Mouse (Mus musculus): ENCODE results near the gene Prmt3. TPM values are rescaled to one million over a fixed set of nuclear protein-coding genes. Genes with fewer than 3 reads are reported as not detected.

Gene Prmt3
- polyA plus RNA-seq (2012; ENCODE audit: insufficient read depth, low replicate concordance) = 8.3 and 22.8 TPM in 2 replicates

- Histone ChIP-seq H3K36me3 (replicated peaks; ENCODE audit: low read length) (peaks cover 68% of the 10 kb centered on the region), H3K9me3 (no peaks in the 10 kb centered on the region), H3K27me3 (replicated peaks) (no peaks in the 10 kb centered on the region), H3K4me3 (replicated peaks) (peak within 1 kb of the TSS; percentile 99), H3K4me1 (peaks cover 52% of the 10 kb centered on the region)
- no peak for TF ChIP-seq GATA1 (IDR thresholded peaks at IDR 0.05; ENCODE audit: borderline replicate concordance, low read length)
- no peak for TF ChIP-seq FLI1 (IDR thresholded peaks at IDR 0.05; ENCODE audit: low read length)
These were observed at the start of gene Prmt3 for GRCm38 (mm10) chr7:49778114-49778901. Gene Prmt3 (plus strand): TSS chr7:49778346.

GRCm38 (mm10) chr7:49734342-49734741 lies 43.8 kb upstream of the Prmt3 start:
- peaks cover 5% of the 10 kb centered on the region for H3K27me3 ChIP-seq (replicated peaks)
- TF ChIP-seq FLI1 (IDR thresholded peaks at IDR 0.05; ENCODE audit: low read length) = no peak
- TF ChIP-seq GATA1 (IDR thresholded peaks at IDR 0.05; ENCODE audit: borderline replicate concordance, low read length) = no peak
- peaks cover 18% of the 10 kb centered on the region for H3K9me3 ChIP-seq
- no peaks in the 10 kb centered on the region for H3K4me1 ChIP-seq
- no peaks in the 10 kb centered on the region for H3K36me3 ChIP-seq (replicated peaks; ENCODE audit: low read length)
- no peak overlapping the region for H3K4me3 ChIP-seq (replicated peaks)

GRCm38 (mm10) chr7:49739448-49739847 lies 38.7 kb upstream of the Prmt3 start:
- no peak for TF ChIP-seq GATA1 (IDR thresholded peaks at IDR 0.05; ENCODE audit: borderline replicate concordance, low read length)
- TF ChIP-seq FLI1 (IDR thresholded peaks at IDR 0.05; ENCODE audit: low read length) = no peak
- Histone ChIP-seq H3K4me3 (replicated peaks) (no peak overlapping the region), H3K27me3 (replicated peaks) (peaks cover 25% of the 10 kb centered on the region), H3K36me3 (replicated peaks; ENCODE audit: low read length) (no peaks in the 10 kb centered on the region), H3K9me3 (peaks cover 16% of the 10 kb centered on the region), H3K4me1 (0 out of 2 replicates have a peak, but pooled peaks cover 3% of the 10 kb centered on the region)

- peaks cover 16% of the 10 kb centered on the region for H3K9me3 ChIP-seq
- H3K4me1 ChIP-seq = 0 out of 2 replicates have a peak, but pooled peaks cover 3% of the 10 kb centered on the region
- TF ChIP-seq FLI1 (IDR thresholded peaks at IDR 0.05; ENCODE audit: low read length) = no peak
- TF ChIP-seq GATA1 (IDR thresholded peaks at IDR 0.05; ENCODE audit: borderline replicate concordance, low read length) = no peak
- peaks cover 27% of the 10 kb centered on the region for H3K27me3 ChIP-seq (replicated peaks)
- H3K36me3 ChIP-seq (replicated peaks; ENCODE audit: low read length) = no peaks in the 10 kb centered on the region
- no peak overlapping the region for H3K4me3 ChIP-seq (replicated peaks)
These were observed 36.7 kb upstream of the Prmt3 start for GRCm38 (mm10) chr7:49741474-49741873.

- peaks cover 29% of the 10 kb centered on the region for H3K27me3 ChIP-seq (replicated peaks)
- H3K4me1 ChIP-seq = 0 out of 2 replicates have a peak, but pooled peaks cover 3% of the 10 kb centered on the region
- peaks cover 15% of the 10 kb centered on the region for H3K9me3 ChIP-seq
- no peak overlapping the region for H3K4me3 ChIP-seq (replicated peaks)
- TF ChIP-seq GATA1 (IDR thresholded peaks at IDR 0.05; ENCODE audit: borderline replicate concordance, low read length) (no peak), FLI1 (IDR thresholded peaks at IDR 0.05; ENCODE audit: low read length) (no peak)
- H3K36me3 ChIP-seq (replicated peaks; ENCODE audit: low read length) = no peaks in the 10 kb centered on the region
These were observed 36.2 kb upstream of the Prmt3 start for GRCm38 (mm10) chr7:49741923-49742322.

- Histone ChIP-seq H3K4me1 (peaks cover 23% of the 10 kb centered on the region), H3K4me3 (replicated peaks) (no peak overlapping the region), H3K36me3 (replicated peaks; ENCODE audit: low read length) (no peaks in the 10 kb centered on the region), H3K9me3 (no peaks in the 10 kb centered on the region), H3K27me3 (replicated peaks) (peaks cover 12% of the 10 kb centered on the region)
- TF ChIP-seq GATA1 (IDR thresholded peaks at IDR 0.05; ENCODE audit: borderline replicate concordance, low read length) (no peak), FLI1 (IDR thresholded peaks at IDR 0.05; ENCODE audit: low read length) (no peak)
These were observed 27.0 kb upstream of the Prmt3 start for GRCm38 (mm10) chr7:49751148-49751547.

GRCm38 (mm10) chr7:49752730-49753506 lies 25.2 kb upstream of the Prmt3 start:
- Histone ChIP-seq H3K27me3 (replicated peaks) (peaks cover 10% of the 10 kb centered on the region), H3K4me3 (replicated peaks) (peak overlapping the region; percentile 53), H3K9me3 (no peaks in the 10 kb centered on the region), H3K36me3 (replicated peaks; ENCODE audit: low read length) (no peaks in the 10 kb centered on the region), H3K4me1 (peaks cover 29% of the 10 kb centered on the region)
- TF ChIP-seq GATA1 (IDR thresholded peaks at IDR 0.05; ENCODE audit: borderline replicate concordance, low read length) (no peak), FLI1 (IDR thresholded peaks at IDR 0.05; ENCODE audit: low read length) (no peak)

- Histone ChIP-seq H3K4me3 (replicated peaks) (peak overlapping the region; percentile 70), H3K27me3 (replicated peaks) (peaks cover 10% of the 10 kb centered on the region), H3K4me1 (peaks cover 43% of the 10 kb centered on the region), H3K36me3 (replicated peaks; ENCODE audit: low read length) (no peaks in the 10 kb centered on the region), H3K9me3 (no peaks in the 10 kb centered on the region)
- no peak for TF ChIP-seq GATA1 (IDR thresholded peaks at IDR 0.05; ENCODE audit: borderline replicate concordance, low read length)
- no peak for TF ChIP-seq FLI1 (IDR thresholded peaks at IDR 0.05; ENCODE audit: low read length)
These were observed 23.4 kb upstream of the Prmt3 start for GRCm38 (mm10) chr7:49754767-49755166.

- no peaks in the 10 kb centered on the region for H3K9me3 ChIP-seq
- H3K36me3 ChIP-seq (replicated peaks; ENCODE audit: low read length) = peaks cover 35% of the 10 kb centered on the region
- peaks cover 2% of the 10 kb centered on the region for H3K27me3 ChIP-seq (replicated peaks)
- peak within 1 kb of the TSS; percentile 98 for H3K4me3 ChIP-seq (replicated peaks)
- peaks cover 70% of the 10 kb centered on the region for H3K4me1 ChIP-seq
- TF ChIP-seq FLI1 (IDR thresholded peaks at IDR 0.05; ENCODE audit: low read length) = no peak
- no peak for TF ChIP-seq GATA1 (IDR thresholded peaks at IDR 0.05; ENCODE audit: borderline replicate concordance, low read length)
These were observed 19.1 kb upstream of the Prmt3 start, which contains the start of gene Htatip2 for GRCm38 (mm10) chr7:49758934-49759571. Gene Htatip2 (plus strand): TSS chr7:49759115.
